Mouse (Mus musculus): ENCODE data around the gene Hoxa11.

Hoxa11 gene

GRCm38 (mm10) chr6:52265306-52265912, 19.8 kb upstream of the Hoxa11 start:
- no peak for ATAC-seq (ENCODE audit: low TSS enrichment)

GRCm38 (mm10) chr6:52264106-52264790, 18.6 kb upstream of the Hoxa11 start:
- no peak for ATAC-seq (ENCODE audit: low TSS enrichment)

GRCm38 (mm10) chr6:52263321-52263585, 17.6 kb upstream of the Hoxa11 start:
- ATAC-seq (ENCODE audit: low TSS enrichment), result no peak

GRCm38 (mm10) chr6:52262463-52263320, 17.1 kb upstream of the Hoxa11 start:
- ATAC-seq (ENCODE audit: low TSS enrichment), result no peak

GRCm38 (mm10) chr6:52261751-52262462, 16.3 kb upstream of the Hoxa11 start:
- ATAC-seq (ENCODE audit: low TSS enrichment), result no peak

GRCm38 (mm10) chr6:52260654-52261575, 15.3 kb upstream of the Hoxa11 start, which contains the start of gene Hoxa13:
Gene Hoxa13, minus strand, starts transcription at chr6:52260880.
- no peak for ATAC-seq (ENCODE audit: low TSS enrichment)

DNA sequence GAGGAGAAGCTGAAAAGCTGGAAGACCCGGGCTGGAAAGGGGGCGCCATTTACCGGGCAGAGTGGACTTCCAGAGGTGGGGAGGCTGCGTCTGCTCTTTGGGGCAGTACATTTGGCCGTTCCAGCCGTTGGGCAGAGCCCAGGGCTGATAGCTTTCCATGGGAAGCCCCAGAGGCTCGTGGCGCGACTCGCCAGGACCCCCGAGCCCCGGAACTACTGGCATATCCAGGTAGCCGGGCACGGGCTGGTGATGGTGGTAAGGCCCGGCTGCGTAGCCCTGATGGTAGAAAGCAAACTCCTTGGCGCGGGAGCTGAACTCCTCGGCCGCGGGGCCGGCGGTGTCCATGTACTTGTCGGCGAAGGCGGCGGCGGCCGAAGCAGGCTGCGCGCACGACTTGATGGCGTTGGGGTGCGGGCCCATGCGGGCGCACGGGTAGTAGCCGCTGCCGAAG, 14.2 kb upstream of the Hoxa11 start:
- no peak for ATAC-seq (ENCODE audit: low TSS enrichment)

- no peak for ATAC-seq (ENCODE audit: low TSS enrichment)
Measured at GRCm38 (mm10) chr6:52259081-52259790, 13.6 kb upstream of the Hoxa11 start.

GRCm38 (mm10) chr6:52256956-52257355, 11.3 kb upstream of the Hoxa11 start:
- ATAC-seq (ENCODE audit: low TSS enrichment), result no peak

DNA sequence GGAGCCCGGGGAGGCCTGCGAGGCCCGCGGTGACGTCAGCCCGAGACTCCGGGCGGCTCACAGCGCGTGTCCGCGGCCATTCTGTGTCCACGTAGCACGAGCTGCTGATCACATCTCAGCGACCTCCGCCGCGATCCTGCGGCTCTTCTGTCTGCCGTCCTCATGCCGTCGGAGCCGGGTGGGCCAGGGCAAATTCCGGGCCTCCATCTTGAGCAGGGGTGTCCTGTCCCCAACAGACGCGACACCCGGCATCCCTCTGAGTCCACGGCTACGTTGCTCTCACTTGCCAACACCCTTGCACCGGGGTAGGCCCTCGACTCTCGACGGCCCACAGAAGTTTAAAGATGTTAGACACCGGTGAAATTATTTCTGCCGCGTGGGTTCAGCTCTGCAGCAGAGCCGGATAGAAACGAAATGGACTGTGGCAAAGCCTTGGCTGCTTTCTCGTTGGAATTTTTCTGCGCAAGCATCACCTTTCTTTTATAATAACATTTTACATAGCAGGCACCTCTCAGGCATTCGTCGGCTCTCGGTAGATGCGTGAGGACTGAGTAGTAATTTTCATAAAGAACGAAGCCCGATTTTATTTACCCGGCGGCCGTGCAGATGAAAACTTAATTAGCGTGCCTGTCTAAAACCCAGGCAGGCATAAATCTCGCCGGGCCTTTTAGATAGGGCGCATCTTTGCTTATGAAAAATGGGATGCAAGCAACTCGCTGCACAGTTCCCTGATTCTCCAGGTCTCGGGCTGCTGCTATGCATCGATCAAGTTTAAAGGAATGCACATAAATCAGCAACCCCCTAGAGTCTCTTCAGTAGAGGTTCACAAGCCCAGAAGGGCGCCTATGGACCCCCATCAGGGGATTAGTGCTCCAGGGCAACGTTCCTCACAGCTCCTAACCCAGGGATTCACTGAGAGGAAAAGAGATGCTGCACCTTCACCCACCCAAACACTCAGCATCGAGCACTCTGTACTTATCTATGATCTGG, 8.2 kb upstream of the Hoxa11 start:
- no peak for ATAC-seq (ENCODE audit: low TSS enrichment)

DNA sequence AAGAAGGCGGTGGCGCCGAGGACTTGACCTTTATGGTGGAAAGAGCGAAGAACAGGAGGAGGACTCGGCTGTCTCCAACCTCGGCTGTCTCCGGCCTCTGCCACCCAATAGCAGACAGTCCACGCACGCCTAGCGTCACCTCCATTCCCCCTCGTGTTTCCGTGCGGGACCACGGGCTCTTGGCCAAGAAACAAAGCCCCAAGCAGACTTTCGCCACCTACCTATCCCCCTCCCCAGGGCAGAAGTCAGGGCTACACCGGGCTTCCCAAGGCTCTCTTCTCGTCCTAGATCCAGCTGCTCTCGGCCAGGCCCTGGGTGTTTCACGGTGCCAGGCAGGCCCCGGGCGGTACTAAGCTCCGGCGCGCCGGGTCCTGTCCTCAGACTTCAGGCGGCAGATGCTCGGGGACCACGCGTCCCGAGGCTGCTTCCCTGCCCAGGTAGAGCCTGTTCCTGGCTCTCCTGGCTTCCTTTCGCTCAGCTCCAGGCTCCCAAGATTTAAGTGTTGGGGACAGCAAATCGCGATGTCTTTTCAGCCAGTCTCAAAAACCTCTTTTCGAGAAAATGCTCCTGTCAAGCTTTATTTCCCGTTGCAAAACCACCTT, 7.3 kb upstream of the Hoxa11 start:
- ATAC-seq (ENCODE audit: low TSS enrichment), result no peak

DNA sequence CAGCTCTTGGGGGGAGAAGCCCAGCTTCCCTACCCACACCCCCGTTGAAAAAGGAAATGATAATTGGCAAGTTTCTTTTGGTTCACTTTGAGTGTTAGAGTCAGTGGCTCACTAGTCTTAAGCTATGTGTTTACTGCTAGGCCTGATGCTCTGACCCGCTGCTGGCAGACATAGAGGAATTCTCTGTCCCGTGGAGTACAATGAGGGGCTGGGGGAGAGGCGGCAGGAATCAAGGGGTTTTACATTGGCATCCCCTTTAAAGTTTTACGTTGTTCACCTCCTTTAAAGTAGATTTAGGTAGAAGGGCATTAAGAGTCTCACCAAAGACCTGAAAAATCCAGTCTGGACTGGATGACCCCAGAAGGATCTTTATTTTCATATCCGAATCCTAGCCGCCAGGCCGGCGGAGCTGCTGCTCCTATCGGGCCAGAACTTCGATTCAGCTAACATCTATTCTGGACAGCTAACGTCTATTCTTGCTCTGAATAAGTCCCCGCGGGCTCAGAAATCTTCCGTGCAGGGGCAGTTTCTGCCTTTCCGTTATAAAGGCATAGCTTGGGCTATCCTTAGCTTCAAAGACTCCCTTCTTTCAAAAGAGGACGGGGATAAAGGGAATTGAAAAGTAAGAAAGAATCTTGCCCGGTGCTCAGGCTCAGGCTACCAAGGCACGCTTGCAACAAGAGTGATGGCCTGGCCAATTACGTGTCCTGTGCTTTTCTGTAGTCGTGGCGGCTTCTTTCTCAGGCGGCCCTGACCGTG, 6.6 kb upstream of the Hoxa11 start:
- no peak for ATAC-seq (ENCODE audit: low TSS enrichment)

- no peak for ATAC-seq (ENCODE audit: low TSS enrichment)
Measured at GRCm38 (mm10) chr6:52251177-52251879, 5.7 kb upstream of the Hoxa11 start.

DNA sequence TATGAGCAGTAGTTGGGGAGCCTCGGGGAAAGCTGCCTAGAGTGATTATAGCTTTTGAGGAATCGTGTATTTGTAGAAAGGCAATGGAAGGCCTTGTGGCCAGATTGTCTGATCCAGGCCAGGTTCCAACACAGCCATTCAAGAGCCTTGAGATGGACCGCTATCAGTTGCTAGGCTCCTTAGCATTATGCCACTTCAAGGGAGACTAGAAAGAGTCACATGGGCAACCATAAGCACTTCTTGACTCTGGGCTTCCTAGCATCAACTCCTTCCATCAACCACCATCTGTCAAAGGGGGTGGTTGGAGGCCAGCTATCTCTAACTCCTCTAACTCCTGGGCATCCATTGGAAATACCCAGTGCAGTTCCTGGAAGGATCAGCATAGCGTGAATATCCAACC, 4.2 kb upstream of the Hoxa11 start:
- ATAC-seq (ENCODE audit: low TSS enrichment), result no peak

DNA sequence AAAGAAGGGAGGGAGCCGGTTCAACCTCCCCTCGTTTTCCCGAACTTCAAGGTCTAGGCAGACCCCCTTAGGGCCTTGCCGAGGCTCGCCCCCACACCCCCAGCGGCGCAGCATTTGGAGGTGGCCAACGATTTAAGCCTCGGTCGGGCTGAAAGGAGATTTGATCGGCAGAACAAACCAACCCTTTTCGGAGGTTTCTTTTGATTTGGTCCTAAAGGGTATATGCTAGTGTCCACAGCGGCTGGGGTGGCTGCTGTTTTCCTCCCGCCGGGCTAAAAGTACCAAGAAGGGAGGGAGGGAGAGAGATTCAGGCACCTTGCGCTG, 3.8 kb upstream of the Hoxa11 start:
- ATAC-seq (ENCODE audit: low TSS enrichment), result no peak

- ATAC-seq (ENCODE audit: low TSS enrichment), result no peak
Measured at GRCm38 (mm10) chr6:52248638-52249414, 3.2 kb upstream of the Hoxa11 start.
